Mouse (Mus musculus) kidney, adult 2 months (tissue): ENCODE results near the gene Utp3.

Experiments used
- CTCF ChIP-seq: fragments of 200-500 bp; conservative IDR thresholded peaks from 2 replicates; pipeline ENCODE4 v1.5.1; 2011; ENCODE audit warnings: low read depth, mild to moderate bottlenecking, control low read depth, low read length, moderate library complexity, mixed read lengths; ENCODE audit not compliant: insufficient read depth, insufficient read length
- POLR2A ChIP-seq: fragments of 200-500 bp; IDR thresholded peaks from one replicate; pipeline ENCODE4 v1.6.1; 2011; ENCODE audit warnings: low read depth, low read length, control low read depth

DNA sequence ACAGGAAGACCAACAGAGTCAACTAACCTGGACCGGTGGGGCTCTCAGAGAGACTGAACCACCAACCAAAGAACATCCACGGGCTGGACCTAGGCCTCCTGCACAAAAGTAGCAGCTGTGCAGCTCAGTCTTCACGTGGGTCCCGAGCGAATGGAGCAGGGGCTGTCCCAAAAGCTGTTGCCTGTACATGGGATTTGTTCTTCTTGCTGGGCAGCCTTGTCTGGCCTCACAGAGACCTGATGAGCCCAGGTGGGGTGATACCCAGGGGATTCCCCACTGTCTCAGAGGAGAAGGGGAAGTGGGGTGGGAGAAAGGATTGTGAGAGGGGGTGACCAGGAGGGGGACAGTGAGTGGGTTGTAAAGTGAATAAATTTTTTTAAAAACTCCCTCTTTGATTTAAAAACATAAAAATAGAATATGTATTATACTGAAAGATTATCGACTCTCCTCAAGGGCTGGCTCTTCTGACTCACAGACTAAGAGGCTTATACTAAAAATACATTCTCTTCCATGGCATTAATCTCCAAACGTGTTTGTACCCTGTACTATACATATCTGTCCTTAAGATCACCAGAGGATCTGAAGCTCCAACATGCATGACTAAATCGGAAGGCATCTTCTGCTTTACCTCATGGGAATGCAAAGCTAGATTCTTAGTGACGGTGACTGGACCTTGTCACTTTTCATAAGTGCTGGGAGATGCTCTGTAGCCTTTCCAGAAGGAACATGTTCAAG is 7.0 kb downstream of the Utp3 start:
- TF ChIP-seq CTCF (no peak), POLR2A (no peak)
